Mouse (Mus musculus) adrenal gland, postnatal 14 days (tissue): ENCODE results near the gene Zpbp. TPM values are rescaled to one million over a fixed set of nuclear protein-coding genes. Genes with fewer than 3 reads are reported as not detected.
A peak's percentile ranks its signal among the peaks of the same experiment; 100 is the strongest.

Source experiments
- DNase-seq: peaks from one replicate; pipeline ENCODE4 v3.0.0; 2021; ENCODE audit warnings: mixed read lengths
- long read RNA-seq, 2 experiments: library from polyadenylated mRNA; stranded (forward); transcript quantifications; one replicate each; pipeline ENCODE4 v2.0.0; 2021
- total RNA-seq: library from RNA; stranded (reverse); gene quantifications from 2 replicates; pipeline ENCODE4 v1.2.3, GENCODE M21; 2021

Zpbp gene
- total RNA-seq = 0.48 and 0.68 TPM in 2 replicates
- long read RNA-seq, experiment 1, full-length matches to known transcripts = 1 of 1 reads
- long read RNA-seq, experiment 1, partial matches to known transcripts = 0 of 1 reads
- long read RNA-seq, experiment 1, other reads (novel, unspliced or antisense) = 0 of 1 reads
- long read RNA-seq, experiment 2, full-length matches to known transcripts = 2 of 5 reads
- long read RNA-seq, experiment 2, partial matches to known transcripts = 0 of 5 reads
- long read RNA-seq, experiment 2, other reads (novel, unspliced or antisense) = 3 of 5 reads

GRCm38 (mm10) chr11:11461635-11462560, at the start of gene Zpbp, which contains the start of gene Spata48:
TSS of gene Zpbp (minus strand) at chr11:11462408.
TSS of gene Spata48 (plus strand) at chr11:11462094.
- peak; percentile 92 for DNase-seq

GRCm38 (mm10) chr11:11509413-11509812, 47.2 kb upstream of the Zpbp start:
- no peak for DNase-seq

- no peak for DNase-seq
Observed at GRCm38 (mm10) chr11:11506187-11506586, 44.0 kb upstream of the Zpbp start.

- peak; percentile 35 for DNase-seq
Observed at GRCm38 (mm10) chr11:11499944-11500343, 37.7 kb upstream of the Zpbp start.

- DNase-seq = no peak
Observed at GRCm38 (mm10) chr11:11495697-11496096, 33.5 kb upstream of the Zpbp start.

GRCm38 (mm10) chr11:11492044-11492443, 29.8 kb upstream of the Zpbp start:
- DNase-seq = no peak

GRCm38 (mm10) chr11:11484378-11484777, 22.2 kb upstream of the Zpbp start:
- no peak for DNase-seq

GRCm38 (mm10) chr11:11468924-11469323, 6.7 kb upstream of the Zpbp start:
- no peak for DNase-seq

- DNase-seq = no peak
Observed at GRCm38 (mm10) chr11:11462561-11462890, 318 bp upstream of the Zpbp start.

- DNase-seq = no peak
Observed at GRCm38 (mm10) chr11:11455037-11455436, 7.2 kb downstream of the Zpbp start.

GRCm38 (mm10) chr11:11417356-11417755, 44.9 kb downstream of the Zpbp start:
- DNase-seq = no peak

GRCm38 (mm10) chr11:11414188-11414587, 48.0 kb downstream of the Zpbp start:
- DNase-seq = no peak

- DNase-seq = no peak
Observed at GRCm38 (mm10) chr11:11394686-11395085, 67.5 kb downstream of the Zpbp start.

- no peak for DNase-seq
Observed at GRCm38 (mm10) chr11:11393164-11393563, 69.0 kb downstream of the Zpbp start.

GRCm38 (mm10) chr11:11371305-11371704, 90.9 kb downstream of the Zpbp start:
- DNase-seq = no peak

- no peak for DNase-seq
Observed at GRCm38 (mm10) chr11:11283512-11283911, 178.7 kb downstream of the Zpbp start.

GRCm38 (mm10) chr11:11280128-11280527, 182.1 kb downstream of the Zpbp start:
- no peak for DNase-seq

GRCm38 (mm10) chr11:11257348-11257747, 204.9 kb downstream of the Zpbp start:
- DNase-seq = peak; percentile 9

- no peak for DNase-seq
Observed at GRCm38 (mm10) chr11:11242694-11243377, 219.4 kb downstream of the Zpbp start.

- peak; percentile 22 for DNase-seq
Observed at GRCm38 (mm10) chr11:11239346-11239745, 222.9 kb downstream of the Zpbp start.
